Mouse (Mus musculus) liver, embryonic 14.5 days (tissue): ENCODE data around the gene Hic1.

Experiments used
- CTCF ChIP-seq: IDR thresholded peaks from 2 replicates; pipeline ENCODE4 v1.5.1; 2016; ENCODE audit warnings: antibody characterized with exemption, low read depth, control low read depth
- EP300 ChIP-seq: IDR thresholded peaks from 2 replicates; pipeline ENCODE4 v1.6.1; 2016; ENCODE audit warnings: antibody characterized with exemption, low read depth

DNA sequence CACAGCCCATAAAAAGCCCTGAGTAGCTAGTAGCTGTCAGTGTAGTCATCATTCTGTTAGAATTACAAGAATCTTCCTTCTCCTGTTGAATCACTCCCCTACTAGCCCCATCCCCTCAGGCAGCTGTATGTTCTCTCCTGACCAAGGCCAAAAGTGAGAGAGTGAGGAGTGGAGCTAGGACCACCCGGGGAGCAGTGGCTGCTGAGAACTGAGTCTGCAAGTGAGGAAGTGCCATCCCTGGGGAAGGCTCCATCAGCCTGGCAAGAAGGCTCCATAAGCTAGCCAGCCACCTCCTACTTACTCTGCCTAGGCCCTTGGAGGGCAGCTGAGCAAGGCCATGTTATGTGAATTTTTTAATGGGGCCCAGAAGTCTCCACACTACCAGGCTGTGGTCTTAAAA, 27.4 kb downstream of the Hic1 start:
- TF ChIP-seq CTCF (no peak), EP300 (no peak)
